Comparison of ENCODE assay signal across 15 mouse cellular contexts in genomic region chr2:135738950-135739349, GRCm38 (mm10).
"Had no signal": no experiment of that assay in that cellular context is flagged by ENCODE, and none has a peak within 500 bp of the region (broad histone marks: within the 10 kb centered on the region; RNA-seq: fewer than 3 reads in every experiment).

No protein-coding gene starts in this region.

- ATAC-seq: liver, postnatal 0 days; lung, postnatal 0 days; midbrain, embryonic 13.5 days; midbrain, embryonic 15.5 days had no signal

- DNase-seq: liver, postnatal 0 days; lung, adult 2 months; lung, postnatal 14 days; lung, postnatal 36 days; retina, postnatal 1 day; right cerebral cortex, adult 18-20 months; right cerebral cortex, postnatal 25 days; right cerebral cortex, postnatal 4 days; spleen, adult 18-20 months; thymus, adult 2 months; thymus, postnatal 25 days; thymus, postnatal 4 days had no signal
